Mouse (Mus musculus) left cerebral cortex, postnatal 36 days (tissue): ENCODE results near the gene Blzf1. TPM values are rescaled to one million over a fixed set of nuclear protein-coding genes. Genes with fewer than 3 reads are reported as not detected.

ENCODE experiments used
- DNase-seq, 2 experiments: peaks; one replicate each; pipeline ENCODE4 v3.0.0; 2021 to 2022; ENCODE audit warnings: low spot score in 2 of 2, mixed read lengths in 1 of 2
- intact Hi-C: fragments of 180-260 bp; cut with DNase I; formaldehyde crosslinking; loops from one replicate; pipeline ENCODE4 v1.15.1; 2025
- total RNA-seq, 2 experiments: library from RNA; stranded (reverse); gene quantifications; 2 replicates each; pipeline ENCODE4 v1.2.3; 2021

The Blzf1 gene
- total RNA-seq, 2 experiments from 2014 or later = 24.6 to 26.7 TPM

GRCm38 (mm10) chr1:164248465-164249331, 58.6 kb downstream of the Blzf1 start, which contains the start of gene Slc19a2:
Slc19a2 (plus strand) TSS chr1:164249046.
- intact Hi-C loops = loop anchor here (2.0 kb wide), 1 partner anchor 26 kb away; the partner anchor contains the start of gene Ccdc181
- DNase-seq = peak; percentile 96 to 97

GRCm38 (mm10) chr1:164247971-164248370, 59.3 kb downstream of the Blzf1 start:
- intact Hi-C loops = loop anchor here (2.0 kb wide), 1 partner anchor 27 kb away; the partner anchor contains the start of gene Ccdc181
- no peak for DNase-seq

- intact Hi-C loops = no loop called here
- no peak for DNase-seq
Measured at GRCm38 (mm10) chr1:164247442-164247841, 59.8 kb downstream of the Blzf1 start.

- no peak for DNase-seq
- intact Hi-C loops = no loop called here
Measured at GRCm38 (mm10) chr1:164242809-164243208, 64.5 kb downstream of the Blzf1 start.

GRCm38 (mm10) chr1:164241494-164241893, 65.8 kb downstream of the Blzf1 start:
- intact Hi-C loops = no loop called here
- DNase-seq = no peak

Other genes with a start within 250 kb of the Blzf1 start
- not detected for gene Sell, start 245.5 kb downstream of the Blzf1 start, total RNA-seq
- gene Selp, start 192.2 kb downstream of the Blzf1 start, total RNA-seq = not detected
- under 1 TPM; 0.42 to 0.52 TPM for gene F5, start 155.7 kb downstream of the Blzf1 start, total RNA-seq
- gene Slc19a2, start 58.4 kb downstream of the Blzf1 start, total RNA-seq = 10 to 100 TPM; 12.8 to 13.5 TPM
- 10 to 100 TPM; 23.4 to 24.4 TPM for gene Ccdc181, start 31.9 kb downstream of the Blzf1 start, total RNA-seq
- 10 to 100 TPM; 24.0 to 26.7 TPM for gene Nme7, start 3.4 kb downstream of the Blzf1 start, total RNA-seq
- 1,000 to 10,000 TPM; 1,659 to 1,749 TPM for gene Atp1b1, start 150.9 kb upstream of the Blzf1 start, total RNA-seq